Mouse (Mus musculus) embryonic facial prominence, embryonic 13.5 days (tissue): ENCODE results near the gene Hps1. TPM values are rescaled to one million over a fixed set of nuclear protein-coding genes. Genes with fewer than 3 reads are reported as not detected.

Experiments
- ATAC-seq: fragments of 200-750 bp; cut with Nextera tagmentation; 2 replicates; pipeline ENCODE4 v1.8.0; 2017; ENCODE audit warnings: low read depth; ENCODE audit not compliant: insufficient number of reproducible peaks, insufficient read depth, low FRiP score, low TSS enrichment
- H3K27ac ChIP-seq: fragments of 300-500 bp; sonication (generic); 2 replicates; pipeline ENCODE4 v1.5.1; 2015; ENCODE audit warnings: moderate library complexity, mild to moderate bottlenecking, inconsistent platforms
- H3K27me3 ChIP-seq: fragments of 300-500 bp; sonication (generic); 2 replicates; pipeline ENCODE4 v1.6.1; 2015; ENCODE audit warnings: mild to moderate bottlenecking, inconsistent platforms
- H3K36me3 ChIP-seq: fragments of 300-500 bp; sonication (generic); 2 replicates; pipeline ENCODE4 v1.6.1; 2015; ENCODE audit warnings: mild to moderate bottlenecking, inconsistent platforms
- H3K4me1 ChIP-seq: fragments of 300-500 bp; sonication (generic); 2 replicates; pipeline ENCODE4 v1.6.1; 2015; ENCODE audit warnings: inconsistent platforms
- H3K4me2 ChIP-seq: fragments of 300-500 bp; sonication (generic); 2 replicates; pipeline ENCODE4 v1.6.1; 2015; ENCODE audit warnings: moderate library complexity, mild to moderate bottlenecking, inconsistent platforms
- H3K4me3 ChIP-seq: fragments of 300-500 bp; sonication (generic); 2 replicates; pipeline ENCODE4 v1.5.1; 2015; ENCODE audit warnings: mild to moderate bottlenecking, inconsistent platforms
- H3K9ac ChIP-seq: fragments of 300-500 bp; sonication (generic); 2 replicates; pipeline ENCODE4 v1.6.1; 2015; ENCODE audit warnings: mild to moderate bottlenecking, inconsistent platforms
- H3K9me3 ChIP-seq: fragments of 300-500 bp; sonication (generic); 2 replicates; pipeline ENCODE4 v1.6.1; 2016; ENCODE audit warnings: inconsistent platforms
- WGBS: fragments of 180-500 bp; shearing (Covaris S2); methylation state at CpG from one replicate; pipeline ENCODE4 v1.1.7; 2015; ENCODE audit warnings: mixed read lengths; 5-methylcytosine and 5-hydroxymethylcytosine counted together
- polyA plus RNA-seq: library from polyadenylated mRNA; unstranded; fragments of >200 nt; fragmentation: Nextera tagmentation; extraction: Ambion mirVana; gene quantifications from 2 replicates; pipeline ENCODE4 v1.2.1, GENCODE M21; 2015

Hps1 gene
- 16.6 and 17.3 TPM in 2 replicates for polyA plus RNA-seq

- Histone ChIP-seq H3K9ac (peak within 1 kb of the TSS; percentile 77), H3K4me3 (peak within 1 kb of the TSS; percentile 64), H3K27ac (peak within 1 kb of the TSS; percentile 89), H3K9me3 (no peaks in the 10 kb centered on the region), H3K27me3 (no peaks in the 10 kb centered on the region), H3K36me3 (no peaks in the 10 kb centered on the region), H3K4me2 (peak within 1 kb of the TSS; percentile 69), H3K4me1 (peaks cover 10% of the 10 kb centered on the region)
- peak; percentile 91 for ATAC-seq
- under 1% methylated on average over 43 of the region's 43 CpGs for WGBS
These were observed at the start of gene Hps1 for GRCm38 (mm10) chr19:42779531-42780155. Gene Hps1, minus strand, starts transcription at chr19:42779978.

- no peaks in the 10 kb centered on the region for H3K4me1 ChIP-seq
- no peaks in the 10 kb centered on the region for H3K9me3 ChIP-seq
- peaks cover under 1% of the 10 kb centered on the region; the same call in 1 of the 2 replicates for H3K36me3 ChIP-seq
- H3K27me3 ChIP-seq, result no peaks in the 10 kb centered on the region
- H3K27ac ChIP-seq, result no peak overlapping the region
- no peak overlapping the region for H3K4me2 ChIP-seq
- WGBS, result 67% methylated on average over 4 of the region's 4 CpGs
- no peak overlapping the region for H3K4me3 ChIP-seq
- no peak for ATAC-seq
- no peak overlapping the region for H3K9ac ChIP-seq
These were observed 49.4 kb upstream of the Hps1 start for GRCm38 (mm10) chr19:42829196-42829595.

GRCm38 (mm10) chr19:42827843-42828242, 48.1 kb upstream of the Hps1 start:
- 93% methylated on average over 3 of the region's 3 CpGs for WGBS
- H3K4me3 ChIP-seq, result no peak overlapping the region
- H3K4me2 ChIP-seq, result no peak overlapping the region
- H3K27me3 ChIP-seq, result no peaks in the 10 kb centered on the region
- H3K9ac ChIP-seq, result no peak overlapping the region
- ATAC-seq, result no peak
- H3K27ac ChIP-seq, result no peak overlapping the region
- H3K9me3 ChIP-seq, result no peaks in the 10 kb centered on the region
- H3K4me1 ChIP-seq, result no peaks in the 10 kb centered on the region
- no peaks in the 10 kb centered on the region for H3K36me3 ChIP-seq

GRCm38 (mm10) chr19:42820109-42820508, 40.3 kb upstream of the Hps1 start:
- H3K4me3 ChIP-seq, result no peak overlapping the region
- 88% methylated on average over 5 of the region's 5 CpGs for WGBS
- no peak overlapping the region for H3K27ac ChIP-seq
- H3K4me2 ChIP-seq, result no peak overlapping the region
- no peaks in the 10 kb centered on the region for H3K4me1 ChIP-seq
- no peak for ATAC-seq
- H3K9ac ChIP-seq, result no peak overlapping the region
- no peaks in the 10 kb centered on the region for H3K27me3 ChIP-seq
- H3K36me3 ChIP-seq, result no peaks in the 10 kb centered on the region
- H3K9me3 ChIP-seq, result no peaks in the 10 kb centered on the region

- H3K4me3 ChIP-seq, result no peak overlapping the region
- H3K9ac ChIP-seq, result no peak overlapping the region
- 74% methylated on average over 2 of the region's 2 CpGs for WGBS
- no peaks in the 10 kb centered on the region for H3K27me3 ChIP-seq
- H3K4me1 ChIP-seq, result no peaks in the 10 kb centered on the region
- peaks cover 3% of the 10 kb centered on the region; the same call in 1 of the 2 replicates for H3K36me3 ChIP-seq
- no peak overlapping the region for H3K4me2 ChIP-seq
- H3K9me3 ChIP-seq, result no peaks in the 10 kb centered on the region
- ATAC-seq, result no peak
- H3K27ac ChIP-seq, result no peak overlapping the region
These were observed 38.0 kb upstream of the Hps1 start for GRCm38 (mm10) chr19:42817761-42818160.

GRCm38 (mm10) chr19:42816261-42816660, 36.5 kb upstream of the Hps1 start:
- Histone ChIP-seq H3K4me2 (no peak overlapping the region), H3K9ac (no peak overlapping the region), H3K4me1 (no peaks in the 10 kb centered on the region), H3K36me3 (peaks cover 6% of the 10 kb centered on the region; the same call in 1 of the 2 replicates), H3K27ac (no peak overlapping the region), H3K4me3 (no peak overlapping the region), H3K27me3 (no peaks in the 10 kb centered on the region), H3K9me3 (no peaks in the 10 kb centered on the region)
- 89% methylated on average over 2 of the region's 2 CpGs for WGBS
- no peak for ATAC-seq

- WGBS, result 82% methylated on average over 5 of the region's 5 CpGs
- no peak overlapping the region for H3K27ac ChIP-seq
These were observed 30.4 kb upstream of the Hps1 start for GRCm38 (mm10) chr19:42810140-42810539.

GRCm38 (mm10) chr19:42809491-42809890, 29.7 kb upstream of the Hps1 start:
- Histone ChIP-seq H3K4me3 (no peak overlapping the region), H3K4me2 (no peak overlapping the region), H3K27ac (no peak overlapping the region), H3K9me3 (no peaks in the 10 kb centered on the region), H3K9ac (no peak overlapping the region), H3K36me3 (peaks cover 6% of the 10 kb centered on the region; the same call in 1 of the 2 replicates), H3K27me3 (no peaks in the 10 kb centered on the region), H3K4me1 (peaks cover 8% of the 10 kb centered on the region)
- no peak for ATAC-seq
- 71% methylated on average over 10 of the region's 10 CpGs for WGBS

More at GRCm38 (mm10) chr19:42810140-42810539, 30.4 kb upstream of the Hps1 start:
- no peaks in the 10 kb centered on the region for H3K27me3 ChIP-seq
- no peak overlapping the region for H3K4me2 ChIP-seq
- H3K9ac ChIP-seq, result no peak overlapping the region
- peaks cover 8% of the 10 kb centered on the region for H3K4me1 ChIP-seq
- H3K9me3 ChIP-seq, result no peaks in the 10 kb centered on the region
- no peak for ATAC-seq
- H3K36me3 ChIP-seq, result peaks cover 6% of the 10 kb centered on the region; the same call in 1 of the 2 replicates
- no peak overlapping the region for H3K4me3 ChIP-seq

GRCm38 (mm10) chr19:42797866-42798265, 18.1 kb upstream of the Hps1 start:
- Histone ChIP-seq H3K27ac (no peak overlapping the region), H3K36me3 (no peaks in the 10 kb centered on the region), H3K4me3 (no peak overlapping the region), H3K27me3 (no peaks in the 10 kb centered on the region), H3K9me3 (no peaks in the 10 kb centered on the region), H3K4me2 (no peak overlapping the region), H3K4me1 (peaks cover 26% of the 10 kb centered on the region), H3K9ac (no peak overlapping the region)
- no peak for ATAC-seq
- WGBS, result 65% methylated on average over 2 of the region's 2 CpGs

GRCm38 (mm10) chr19:42795801-42796200, 16.0 kb upstream of the Hps1 start:
- H3K27me3 ChIP-seq, result 0 out of 2 replicates have a peak, but pooled peaks cover 3% of the 10 kb centered on the region
- H3K9ac ChIP-seq, result no peak overlapping the region
- no peaks in the 10 kb centered on the region for H3K36me3 ChIP-seq
- no peaks in the 10 kb centered on the region for H3K9me3 ChIP-seq
- H3K4me2 ChIP-seq, result peak overlapping the region; percentile 72
- H3K4me1 ChIP-seq, result peaks cover 26% of the 10 kb centered on the region
- no peak overlapping the region; the same call in 1 of the 2 replicates for H3K27ac ChIP-seq
- H3K4me3 ChIP-seq, result peak overlapping the region; percentile 41
- 15% methylated on average over 9 of the region's 9 CpGs for WGBS
- ATAC-seq, result no peak

GRCm38 (mm10) chr19:42794914-42795613, 15.3 kb upstream of the Hps1 start:
- Histone ChIP-seq H3K4me1 (peaks cover 26% of the 10 kb centered on the region), H3K9ac (peak overlapping the region; percentile 61), H3K4me2 (peak overlapping the region; percentile 72), H3K36me3 (no peaks in the 10 kb centered on the region), H3K9me3 (no peaks in the 10 kb centered on the region), H3K4me3 (peak overlapping the region; percentile 41), H3K27ac (0 out of 2 replicates have a peak overlapping the region, but pooled peaks have one; percentile 39), H3K27me3 (0 out of 2 replicates have a peak, but pooled peaks cover 3% of the 10 kb centered on the region)
- WGBS, result 2% methylated on average over 31 of the region's 31 CpGs
- ATAC-seq, result peak; percentile 49; the same call in 1 of the 2 replicates
